Mouse (Mus musculus) thymus, adult 2 months (tissue): ENCODE measurements around the gene Acot1. TPM values are rescaled to one million over a fixed set of nuclear protein-coding genes. Genes with fewer than 3 reads are reported as not detected.

ENCODE experiments used
- DNase-seq: peaks from one replicate; pipeline ENCODE4 v3.0.0; 2021
- H3K27ac ChIP-seq: fragments of 200-500 bp; 2 replicates; pipeline ENCODE4 v1.5.1; 2012; ENCODE audit warnings: low read length, control low read depth; ENCODE audit not compliant: control insufficient read depth, insufficient read depth
- H3K27me3 ChIP-seq: fragments of 200-500 bp; 2 replicates; pipeline ENCODE4 v1.6.1; 2012; ENCODE audit warnings: mild to moderate bottlenecking, low read length, moderate library complexity, mixed read lengths; ENCODE audit not compliant: control insufficient read depth, insufficient read depth
- H3K36me3 ChIP-seq: fragments of 200-500 bp; 2 replicates; pipeline ENCODE4 v1.6.1; 2012; ENCODE audit warnings: mild to moderate bottlenecking, low read length, moderate library complexity; ENCODE audit not compliant: control insufficient read depth, insufficient read depth
- H3K4me1 ChIP-seq: fragments of 200-500 bp; replicated peaks from 2 replicates; pipeline ENCODE4 v1.6.1; 2012; ENCODE audit warnings: low read length; ENCODE audit not compliant: control insufficient read depth, insufficient read depth
- H3K4me3 ChIP-seq: fragments of 200-500 bp; 2 replicates; pipeline ENCODE4 v1.5.1; 2012; ENCODE audit warnings: mild to moderate bottlenecking, low read length, control low read depth, moderate library complexity; ENCODE audit not compliant: control insufficient read depth, insufficient read depth
- CTCF ChIP-seq: fragments of 200-500 bp; IDR thresholded peaks from 2 replicates; pipeline ENCODE4 v1.5.1; 2012; ENCODE audit warnings: mild to moderate bottlenecking, control low read depth, low read length, moderate library complexity, borderline replicate concordance; ENCODE audit not compliant: control insufficient read depth, poor library complexity, insufficient read depth; ENCODE audit errors: extremely low read depth
- POLR2A ChIP-seq: fragments of 200-500 bp; IDR thresholded peaks from 2 replicates; pipeline ENCODE4 v1.6.1; 2012; ENCODE audit warnings: mild to moderate bottlenecking, low read length, control low read depth, moderate library complexity; ENCODE audit not compliant: control insufficient read depth, poor library complexity, insufficient read depth; ENCODE audit errors: extremely low read depth
- WGBS: fragments of 180-500 bp; shearing (Covaris S2); methylation state at CpG from one replicate; pipeline ENCODE4 v1.1.7; 2018; 5-methylcytosine and 5-hydroxymethylcytosine counted together
- polyA plus RNA-seq: library from polyadenylated mRNA; depleted of rRNA; stranded (reverse); fragments of >200 nt; gene quantifications from 2 replicates; pipeline ENCODE4 v1.2.3, GENCODE M21; 2012; rRNA removed

Gene Acot1
- polyA plus RNA-seq, 1 experiment: 3.6 TPM

DNA sequence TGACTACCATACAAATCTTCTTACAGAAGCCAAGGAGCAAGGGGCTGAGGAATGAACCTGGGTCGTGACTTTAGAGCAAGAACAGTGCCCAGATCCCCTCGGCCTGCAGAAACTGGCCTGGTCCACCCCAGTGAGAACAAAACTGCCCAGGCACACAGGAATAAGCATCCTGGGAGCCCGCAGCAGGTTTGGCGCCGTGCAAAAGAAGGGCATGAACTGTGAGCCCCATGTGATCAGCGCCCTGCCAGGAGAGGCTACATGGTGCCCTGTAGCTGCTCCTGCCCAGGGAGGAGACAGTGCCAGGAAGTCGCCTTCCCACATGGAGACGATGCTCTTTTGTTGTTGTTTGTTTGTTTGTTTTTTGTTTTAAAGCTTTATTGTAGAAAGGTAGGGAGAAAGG is 55.3 kb downstream of the Acot1 start:
- Histone ChIP-seq H3K4me1 (peaks cover 14% of the 10 kb centered on the region), H3K27me3 (no peaks in the 10 kb centered on the region; the same call in 1 of the 2 replicates), H3K4me3 (no peak overlapping the region), H3K36me3 (no peaks in the 10 kb centered on the region), H3K27ac (no peak overlapping the region)
- 88% methylated on average over 8 of the region's 8 CpGs for WGBS
- TF ChIP-seq CTCF (no peak), POLR2A (no peak)
- DNase-seq: no peak

DNA sequence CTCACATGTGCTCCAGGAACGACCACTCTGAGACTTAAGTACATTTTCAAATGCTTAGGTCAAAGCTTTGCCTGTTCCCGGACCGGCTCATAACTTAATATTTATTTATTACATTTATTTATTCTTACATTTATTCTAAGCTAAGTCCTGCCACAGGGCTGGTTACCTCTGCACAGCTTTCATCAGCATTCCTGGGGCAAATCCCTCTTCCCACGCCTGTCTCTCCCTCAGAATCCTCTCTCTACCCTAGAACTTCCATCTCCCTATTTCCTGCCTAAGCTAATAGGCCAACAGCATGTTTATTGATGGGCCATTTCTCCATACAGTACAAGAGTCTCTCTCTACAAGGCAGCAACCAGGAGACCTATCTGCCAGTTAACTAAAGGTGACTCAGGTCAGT is 58.5 kb downstream of the Acot1 start:
- Histone ChIP-seq H3K4me3 (no peak overlapping the region), H3K27me3 (no peaks in the 10 kb centered on the region; the same call in 1 of the 2 replicates), H3K36me3 (no peaks in the 10 kb centered on the region), H3K4me1 (peaks cover 17% of the 10 kb centered on the region), H3K27ac (no peak overlapping the region)
- no peak for DNase-seq
- WGBS: 86% methylated on average over 4 of the region's 4 CpGs
- no peak for TF ChIP-seq POLR2A
- TF ChIP-seq CTCF: no peak

Other genes starting within 250 kb of the Acot1 start
- 1.7 and 1.9 TPM in 2 replicates for gene Papln, start 245.9 kb upstream of the Acot1 start, polyA plus RNA-seq
- gene Numb, start 87.6 kb upstream of the Acot1 start, polyA plus RNA-seq: 42.0 and 44.4 TPM in 2 replicates
- gene Riox1, start 58.9 kb upstream of the Acot1 start, polyA plus RNA-seq: 23.9 and 32.9 TPM in 2 replicates
- not detected in 2 replicates for gene Heatr4, start 24.6 kb upstream of the Acot1 start, polyA plus RNA-seq
- 9.1 and 11.2 TPM in 2 replicates for gene Acot2, start 21.6 kb upstream of the Acot1 start, polyA plus RNA-seq
- 0.65 and 0.66 TPM in 2 replicates for gene Acot4, start 28.9 kb downstream of the Acot1 start, polyA plus RNA-seq
- not detected in 2 replicates for gene Gm49366, start 29.4 kb downstream of the Acot1 start, polyA plus RNA-seq
- not detected in 2 replicates for gene Acot3, start 42.7 kb downstream of the Acot1 start, polyA plus RNA-seq
- gene Acot5, start 59.8 kb downstream of the Acot1 start, polyA plus RNA-seq: 1.1 and 1.6 TPM in 2 replicates
- 1.5 and 1.6 TPM in 2 replicates for gene Acot6, start 91.2 kb downstream of the Acot1 start, polyA plus RNA-seq
- gene Dnal1, start 104.9 kb downstream of the Acot1 start, polyA plus RNA-seq: 2.2 and 3.0 TPM in 2 replicates
- gene Pnma1, start 139.0 kb downstream of the Acot1 start, polyA plus RNA-seq: 0.24 and 0.28 TPM in 2 replicates
- gene Elmsan1, start 209.4 kb downstream of the Acot1 start, polyA plus RNA-seq: 26.1 and 30.9 TPM in 2 replicates